Comparison of ENCODE assay signal across 25 mouse cellular contexts in the genomic region with DNA sequence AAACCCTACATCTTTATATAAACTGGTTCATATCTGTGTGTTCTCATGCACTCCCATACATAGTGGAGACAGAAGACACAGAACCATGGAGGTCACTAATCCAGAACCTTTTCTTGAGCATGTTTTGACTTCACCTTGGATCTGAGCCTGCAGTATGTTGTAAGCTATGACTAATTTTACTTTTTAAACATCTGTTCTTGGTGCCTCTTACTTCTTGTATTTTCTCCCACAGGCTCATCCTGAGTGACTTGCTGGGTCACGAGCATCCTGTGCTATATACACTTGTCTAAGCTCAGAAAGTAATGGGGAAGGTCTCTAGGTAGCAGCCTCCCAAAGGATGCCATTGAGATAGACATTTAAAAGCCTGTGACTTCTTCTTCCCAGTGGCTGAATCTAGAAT. TPM values are rescaled to one million over a fixed set of nuclear protein-coding genes. Genes with fewer than 3 reads are reported as not detected.
"Had no signal": no experiment of that assay in that cellular context is flagged by ENCODE, and none has a peak within 500 bp of the region (broad histone marks: within the 10 kb centered on the region; RNA-seq: fewer than 3 reads in every experiment).

No protein-coding gene starts in this region.

- DNase-seq: kidney, adult 9 months; kidney, postnatal 14 days; kidney, postnatal 4 days; liver; lung, adult 18-20 months; lung, postnatal 10 days; retina, postnatal 1 day; right cerebral cortex, postnatal 25 days; thymus, adult 18-20 months; thymus, postnatal 36 days had no signal

- H3K27ac ChIP-seq: limb, embryonic 10.5 days; limb, embryonic 13.5 days; liver, embryonic 12.5 days; liver, embryonic 15.5 days; lung, embryonic 15.5 days; macrophage; midbrain, embryonic 12.5 days; midbrain, embryonic 15.5 days; neural tube, embryonic 12.5 days; neural tube, embryonic 15.5 days had no signal

- H3K4me3 ChIP-seq: limb, embryonic 10.5 days; limb, embryonic 13.5 days; liver, embryonic 12.5 days; liver, embryonic 15.5 days; lung, embryonic 15.5 days; midbrain, embryonic 12.5 days; midbrain, embryonic 15.5 days; neural tube, embryonic 12.5 days; neural tube, embryonic 15.5 days had no signal

RNA-seq across cellular contexts. Expression of a gene that starts 18.0 kb away (rescaled TPM):
- total RNA-seq: layer of hippocampus, adult 18-20 months; layer of hippocampus, postnatal 14 days; left cerebral cortex, adult 8-10 months; left cerebral cortex, postnatal 25 days; megakaryocyte, adult 5-6 weeks had no signal

RNA-seq across cellular contexts. Expression of a gene that starts 31.3 kb away (rescaled TPM):
- total RNA-seq: layer of hippocampus, postnatal 14 days; left cerebral cortex, postnatal 25 days; megakaryocyte, adult 5-6 weeks had no signal
